Mouse (Mus musculus) lung, embryonic 16.5 days (tissue): ENCODE measurements around the gene Hes5. TPM values are rescaled to one million over a fixed set of nuclear protein-coding genes. Genes with fewer than 3 reads are reported as not detected.

Experiments used
- ATAC-seq: fragments of 200-750 bp; cut with Nextera tagmentation; 2 replicates; pipeline ENCODE4 v1.8.0; 2017; ENCODE audit warnings: low read depth, mild to moderate bottlenecking, moderate library complexity
- H3K27ac ChIP-seq: fragments of 300-500 bp; sonication (generic); 2 replicates; pipeline ENCODE4 v1.5.1; 2014; ENCODE audit warnings: mild to moderate bottlenecking, control low read depth, low read length
- H3K27me3 ChIP-seq: fragments of 300-500 bp; sonication (generic); 2 replicates; pipeline ENCODE4 v1.6.1; 2014; ENCODE audit warnings: low read depth, low read length, mixed read lengths; ENCODE audit not compliant: control insufficient read depth, insufficient read depth
- H3K36me3 ChIP-seq: fragments of 300-500 bp; sonication (generic); 2 replicates; pipeline ENCODE4 v1.6.1; 2014; ENCODE audit warnings: low read length; ENCODE audit not compliant: control insufficient read depth, insufficient read depth
- H3K4me1 ChIP-seq: fragments of 300-500 bp; sonication (generic); replicated peaks from 2 replicates; pipeline ENCODE4 v1.6.1; 2014; ENCODE audit warnings: low read length, mixed read lengths; ENCODE audit not compliant: control insufficient read depth, insufficient read depth
- H3K4me2 ChIP-seq: fragments of 300-500 bp; sonication (generic); 2 replicates; pipeline ENCODE4 v1.6.1; 2014; ENCODE audit warnings: low read depth, low read length, control low read depth
- H3K4me3 ChIP-seq: fragments of 300-500 bp; sonication (generic); 2 replicates; pipeline ENCODE4 v1.5.1; 2014; ENCODE audit warnings: mild to moderate bottlenecking, low read length, control low read depth
- H3K9ac ChIP-seq: fragments of 300-500 bp; sonication (generic); 2 replicates; pipeline ENCODE4 v1.6.1; 2014; ENCODE audit warnings: low read length, control low read depth
- H3K9me3 ChIP-seq: fragments of 300-500 bp; sonication (generic); 2 replicates; pipeline ENCODE4 v1.6.1; 2016; ENCODE audit warnings: low read length; ENCODE audit not compliant: control insufficient read depth
- WGBS: fragments of 180-500 bp; shearing (Covaris S2); extraction: QIAGEN DNeasy Blood & Tissue Kit; methylation state at CpG from one replicate; pipeline ENCODE4 v1.1.7; 2014; 5-methylcytosine and 5-hydroxymethylcytosine counted together
- polyA plus RNA-seq: library from polyadenylated mRNA; unstranded; fragments of >200 nt; fragmentation: Nextera tagmentation; extraction: Ambion mirVana; gene quantifications from 2 replicates; pipeline ENCODE4 v1.2.1, GENCODE M21; 2015

The Hes5 gene
- 0.54 and 0.55 TPM in 2 replicates for polyA plus RNA-seq

- Histone ChIP-seq H3K4me2 (peak within 1 kb of the TSS; percentile 70), H3K4me3 (peak within 1 kb of the TSS; percentile 49), H3K9me3 (no peaks in the 10 kb centered on the region), H3K9ac (peak within 1 kb of the TSS; percentile 46), H3K4me1 (peaks cover 35% of the 10 kb centered on the region), H3K36me3 (no peaks in the 10 kb centered on the region), H3K27ac (no peak within 1 kb of the TSS), H3K27me3 (peaks cover 54% of the 10 kb centered on the region)
- ATAC-seq = no peak
- under 1% methylated on average over 65 of the region's 65 CpGs for WGBS
Observed at GRCm38 (mm10) chr4:154960690-154961225, at the start of gene Hes5. Gene Hes5, plus strand, starts transcription at chr4:154960923.

GRCm38 (mm10) chr4:154911644-154912043, 49.1 kb upstream of the Hes5 start:
- H3K9ac ChIP-seq = no peak overlapping the region
- no peak overlapping the region for H3K4me2 ChIP-seq
- no peaks in the 10 kb centered on the region for H3K36me3 ChIP-seq
- H3K4me1 ChIP-seq = peaks cover 10% of the 10 kb centered on the region
- H3K9me3 ChIP-seq = no peaks in the 10 kb centered on the region
- no peak for ATAC-seq
- no peak overlapping the region for H3K27ac ChIP-seq
- no peak overlapping the region for H3K4me3 ChIP-seq
- 55% methylated on average over 2 of the region's 2 CpGs for WGBS
- no peaks in the 10 kb centered on the region for H3K27me3 ChIP-seq

DNA sequence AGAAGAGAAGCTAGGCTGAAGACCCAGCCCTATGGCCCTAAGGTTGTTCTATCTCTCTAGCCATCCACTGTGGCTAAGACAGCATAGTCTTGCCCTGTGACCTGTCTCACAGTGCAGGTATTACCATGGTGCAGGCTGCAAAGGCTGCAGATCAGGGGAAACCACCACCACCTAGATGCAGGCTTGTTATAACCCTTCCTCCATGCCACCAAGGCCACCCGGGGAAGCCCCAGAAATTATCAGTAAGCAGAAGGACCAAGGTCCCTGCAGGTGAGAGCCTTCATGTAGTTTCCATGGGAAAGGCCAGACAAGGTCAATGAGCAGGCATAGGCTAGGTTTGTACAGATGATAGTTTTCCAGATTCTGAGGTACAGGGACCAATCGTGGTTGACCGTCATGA, 46.9 kb upstream of the Hes5 start:
- no peak overlapping the region for H3K4me3 ChIP-seq
- 92% methylated on average over 3 of the region's 3 CpGs for WGBS
- no peaks in the 10 kb centered on the region for H3K9me3 ChIP-seq
- no peak for ATAC-seq
- H3K27me3 ChIP-seq = no peaks in the 10 kb centered on the region
- no peak overlapping the region for H3K4me2 ChIP-seq
- peaks cover 10% of the 10 kb centered on the region for H3K4me1 ChIP-seq
- no peak overlapping the region for H3K9ac ChIP-seq
- H3K36me3 ChIP-seq = no peaks in the 10 kb centered on the region
- H3K27ac ChIP-seq = no peak overlapping the region

DNA sequence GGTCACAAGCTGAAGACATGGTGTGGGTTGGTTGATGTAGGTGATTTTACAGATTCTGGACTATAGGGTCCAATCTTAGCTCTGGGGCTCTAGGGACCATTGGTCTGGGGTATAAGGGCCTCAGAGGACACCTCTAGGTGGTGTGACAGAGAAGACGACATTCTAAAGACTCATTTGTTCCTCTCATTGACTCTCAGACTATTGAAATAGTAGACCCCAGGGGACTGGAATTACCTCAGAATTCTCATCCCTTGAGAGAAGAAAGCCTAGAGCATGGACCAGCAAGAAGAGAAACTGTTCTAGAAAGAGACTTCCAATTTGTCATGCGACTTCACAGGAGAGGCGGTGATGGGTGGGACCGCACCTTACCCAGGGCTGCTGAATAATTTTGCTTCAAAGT, 46.5 kb upstream of the Hes5 start:
- H3K27ac ChIP-seq = no peak overlapping the region
- H3K4me1 ChIP-seq = peaks cover 10% of the 10 kb centered on the region
- H3K36me3 ChIP-seq = no peaks in the 10 kb centered on the region
- no peak overlapping the region for H3K9ac ChIP-seq
- H3K4me3 ChIP-seq = no peak overlapping the region
- no peak overlapping the region for H3K4me2 ChIP-seq
- no peaks in the 10 kb centered on the region for H3K27me3 ChIP-seq
- no peaks in the 10 kb centered on the region for H3K9me3 ChIP-seq
- WGBS = 94% methylated on average over 4 of the region's 4 CpGs
- no peak for ATAC-seq

- WGBS = 67% methylated on average over 3 of the region's 3 CpGs
- Histone ChIP-seq H3K27me3 (no peaks in the 10 kb centered on the region), H3K9me3 (no peaks in the 10 kb centered on the region), H3K9ac (no peak overlapping the region), H3K27ac (no peak overlapping the region), H3K4me3 (no peak overlapping the region), H3K4me1 (peaks cover 10% of the 10 kb centered on the region), H3K4me2 (no peak overlapping the region), H3K36me3 (no peaks in the 10 kb centered on the region)
- no peak for ATAC-seq
Observed at GRCm38 (mm10) chr4:154914707-154915106, 46.0 kb upstream of the Hes5 start.

GRCm38 (mm10) chr4:154915286-154915685, 45.4 kb upstream of the Hes5 start:
- WGBS = 66% methylated on average over 10 of the region's 10 CpGs
- H3K4me2 ChIP-seq = no peak overlapping the region
- ATAC-seq = no peak
- H3K27me3 ChIP-seq = no peaks in the 10 kb centered on the region
- no peaks in the 10 kb centered on the region for H3K9me3 ChIP-seq
- no peak overlapping the region for H3K9ac ChIP-seq
- H3K36me3 ChIP-seq = no peaks in the 10 kb centered on the region
- H3K4me3 ChIP-seq = no peak overlapping the region
- no peak overlapping the region for H3K27ac ChIP-seq
- H3K4me1 ChIP-seq = peaks cover 10% of the 10 kb centered on the region

- Histone ChIP-seq H3K4me1 (0 out of 2 replicates have a peak, but pooled peaks cover under 1% of the 10 kb centered on the region), H3K36me3 (no peaks in the 10 kb centered on the region), H3K27me3 (no peaks in the 10 kb centered on the region), H3K9ac (no peak overlapping the region), H3K4me2 (no peak overlapping the region), H3K9me3 (no peaks in the 10 kb centered on the region), H3K4me3 (no peak overlapping the region), H3K27ac (no peak overlapping the region)
- no peak for ATAC-seq
- 79% methylated on average over 4 of the region's 4 CpGs for WGBS
Observed at GRCm38 (mm10) chr4:154916662-154917061, 44.1 kb upstream of the Hes5 start.

DNA sequence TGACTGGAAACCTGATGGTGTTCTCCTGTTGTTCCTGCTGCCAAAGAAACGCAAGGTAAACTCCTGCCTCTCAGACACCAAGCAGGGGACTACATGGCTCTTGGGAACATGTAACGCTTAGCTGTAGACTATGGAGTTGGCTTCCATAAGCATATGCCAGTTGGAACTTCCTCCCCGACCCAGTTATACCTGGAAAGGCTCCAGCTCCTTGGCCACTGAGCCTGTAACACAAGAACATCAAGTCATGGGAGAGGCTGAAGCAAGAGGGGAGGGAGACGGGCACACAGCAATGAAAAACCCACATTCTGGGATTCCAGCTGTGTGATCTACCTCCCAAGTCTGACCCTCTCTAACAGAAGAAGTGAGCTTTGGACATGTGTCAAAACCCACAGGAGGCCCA, 38.4 kb upstream of the Hes5 start:
- no peaks in the 10 kb centered on the region for H3K9me3 ChIP-seq
- no peaks in the 10 kb centered on the region for H3K27me3 ChIP-seq
- 69% methylated on average over 4 of the region's 4 CpGs for WGBS
- peaks cover 3% of the 10 kb centered on the region; the same call in 1 of the 2 replicates for H3K4me1 ChIP-seq
- ATAC-seq = no peak
- no peak overlapping the region for H3K4me2 ChIP-seq
- H3K9ac ChIP-seq = no peak overlapping the region
- H3K4me3 ChIP-seq = no peak overlapping the region
- no peak overlapping the region for H3K27ac ChIP-seq
- no peaks in the 10 kb centered on the region for H3K36me3 ChIP-seq

DNA sequence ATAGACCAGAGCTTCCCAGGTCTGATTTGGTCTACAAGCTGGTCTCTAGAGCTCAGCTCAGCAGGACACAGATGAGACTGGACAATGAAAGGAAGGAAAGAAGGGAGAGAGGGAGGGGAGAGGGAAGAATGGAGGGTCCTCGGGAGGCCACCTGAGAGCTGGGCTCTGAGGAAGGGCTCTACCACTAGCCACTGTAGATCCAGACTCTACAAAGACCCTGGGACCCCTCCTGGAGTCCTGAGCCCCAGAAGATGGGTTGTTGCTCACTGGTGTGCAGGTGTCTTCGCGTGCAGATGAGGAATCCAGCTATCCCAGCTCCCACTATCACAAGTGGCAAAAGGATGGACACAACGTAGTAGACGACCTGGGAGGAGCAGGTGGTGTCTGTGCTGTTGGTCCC, 37.8 kb upstream of the Hes5 start:
- H3K27ac ChIP-seq = no peak overlapping the region
- 75% methylated on average over 5 of the region's 5 CpGs for WGBS
- no peak overlapping the region for H3K4me3 ChIP-seq
- H3K36me3 ChIP-seq = no peaks in the 10 kb centered on the region
- no peak overlapping the region for H3K4me2 ChIP-seq
- peaks cover 7% of the 10 kb centered on the region; the same call in 1 of the 2 replicates for H3K4me1 ChIP-seq
- H3K9ac ChIP-seq = no peak overlapping the region
- H3K27me3 ChIP-seq = no peaks in the 10 kb centered on the region
- no peaks in the 10 kb centered on the region for H3K9me3 ChIP-seq
- ATAC-seq = no peak

- WGBS = 52% methylated on average over 4 of the region's 4 CpGs
- no peak overlapping the region for H3K4me3 ChIP-seq
- H3K9ac ChIP-seq = no peak overlapping the region
- H3K27ac ChIP-seq = no peak overlapping the region
- no peak for ATAC-seq
- peaks cover 13% of the 10 kb centered on the region for H3K4me1 ChIP-seq
- no peak overlapping the region for H3K4me2 ChIP-seq
- H3K9me3 ChIP-seq = no peaks in the 10 kb centered on the region
- no peaks in the 10 kb centered on the region for H3K27me3 ChIP-seq
- no peaks in the 10 kb centered on the region for H3K36me3 ChIP-seq
Observed at GRCm38 (mm10) chr4:154925413-154925812, 35.3 kb upstream of the Hes5 start.
